Mouse (Mus musculus) liver, postnatal 0 days (tissue): ENCODE measurements at regions not wholly inside any gene's neighbourhood (a gene's known extent, or its start where the extent isn't known, plus 50 kb on each side); places are given as distances from the start of the nearest gene placed in this dataset.

Source experiments
- ATAC-seq: fragments of 200-750 bp; cut with Nextera tagmentation; 2 replicates; pipeline ENCODE4 v1.8.0; 2017; ENCODE audit warnings: mild to moderate bottlenecking, moderate library complexity
- DNase-seq: peaks from one replicate; pipeline ENCODE4 v3.0.0-alpha.2; 2016
- H3K27ac ChIP-seq: fragments of 300-500 bp; sonication (generic); 2 replicates; pipeline ENCODE4 v1.5.1; 2014; ENCODE audit warnings: antibody characterized with exemption, moderate library complexity, mild to moderate bottlenecking, low read depth
- H3K27me3 ChIP-seq: fragments of 300-500 bp; sonication (generic); 2 replicates; pipeline ENCODE4 v1.6.1; 2014; ENCODE audit warnings: low read length, control low read depth, mixed read lengths; ENCODE audit not compliant: insufficient read depth
- H3K36me3 ChIP-seq: fragments of 300-500 bp; sonication (generic); replicated peaks from 2 replicates; pipeline ENCODE4 v1.6.1; 2014; ENCODE audit warnings: mild to moderate bottlenecking, control low read depth, low read length, moderate library complexity, mixed read lengths; ENCODE audit not compliant: insufficient read depth
- H3K4me1 ChIP-seq: fragments of 300-500 bp; sonication (generic); 2 replicates; pipeline ENCODE4 v1.6.1; 2014; ENCODE audit warnings: antibody characterized with exemption, mild to moderate bottlenecking, control low read depth; ENCODE audit not compliant: insufficient read depth
- H3K4me2 ChIP-seq: fragments of 300-500 bp; sonication (generic); 2 replicates; pipeline ENCODE4 v1.6.1; 2014; ENCODE audit warnings: low read depth, mild to moderate bottlenecking, low read length, moderate library complexity, mixed read lengths
- H3K4me3 ChIP-seq: fragments of 300-500 bp; sonication (generic); 2 replicates; pipeline ENCODE4 v1.5.1; 2014; ENCODE audit warnings: low read depth, low read length
- H3K9ac ChIP-seq: fragments of 300-500 bp; sonication (generic); replicated peaks from 2 replicates; pipeline ENCODE4 v1.6.1; 2014; ENCODE audit warnings: mild to moderate bottlenecking, moderate library complexity
- H3K9me3 ChIP-seq: fragments of 300-500 bp; sonication (generic); 2 replicates; pipeline ENCODE4 v1.6.1; 2016; ENCODE audit warnings: mild to moderate bottlenecking, control low read depth, low read length, mixed read lengths
- CTCF ChIP-seq: sonication (generic); IDR thresholded peaks from 2 replicates; pipeline ENCODE4 v1.5.1; 2016; ENCODE audit warnings: antibody characterized with exemption, low read depth
- EP300 ChIP-seq: IDR thresholded peaks from 2 replicates; pipeline ENCODE4 v1.6.1; 2016; ENCODE audit warnings: antibody characterized with exemption, low read depth, mild to moderate bottlenecking
- WGBS: fragments of 180-500 bp; shearing (Covaris S2); extraction: QIAGEN DNeasy Blood & Tissue Kit; methylation state at CpG from one replicate; pipeline ENCODE4 v1.1.7; 2014; ENCODE audit not compliant: insufficient replicate concordance; 5-methylcytosine and 5-hydroxymethylcytosine counted together

- DNase-seq (no peak), ATAC-seq (no peak)
- H3K9me3 ChIP-seq, result no peaks in the 10 kb centered on the region
- H3K4me1 ChIP-seq, result no peaks in the 10 kb centered on the region
- H3K4me3 ChIP-seq, result no peak overlapping the region
- no peaks in the 10 kb centered on the region for H3K36me3 ChIP-seq
- TF ChIP-seq CTCF, result no peak
- H3K9ac ChIP-seq, result no peak overlapping the region
- no peak overlapping the region for H3K4me2 ChIP-seq
- 74% methylated on average over 2 of the region's 2 CpGs for WGBS
- no peaks in the 10 kb centered on the region for H3K27me3 ChIP-seq
- H3K27ac ChIP-seq, result no peak overlapping the region
Measured at GRCm38 (mm10) chr6:51339301-51339700, 93.2 kb upstream of the Nfe2l3 start.

- no peak for ATAC-seq
- no peak overlapping the region for H3K27ac ChIP-seq
- H3K9me3 ChIP-seq, result no peaks in the 10 kb centered on the region
- no peaks in the 10 kb centered on the region for H3K36me3 ChIP-seq
- 77% methylated on average over 9 of the region's 9 CpGs for WGBS
- no peak overlapping the region for H3K4me3 ChIP-seq
- TF ChIP-seq CTCF (no peak), EP300 (no peak)
- H3K4me1 ChIP-seq, result no peaks in the 10 kb centered on the region
- DNase-seq, result no peak
- no peaks in the 10 kb centered on the region for H3K27me3 ChIP-seq
- no peak overlapping the region for H3K9ac ChIP-seq
- H3K4me2 ChIP-seq, result no peak overlapping the region
Measured at GRCm38 (mm10) chr6:51347721-51348120, 84.7 kb upstream of the Nfe2l3 start.

GRCm38 (mm10) chr6:51349771-51350170 lies 82.7 kb upstream of the Nfe2l3 start:
- H3K4me1 ChIP-seq, result no peaks in the 10 kb centered on the region
- ATAC-seq (no peak), DNase-seq (no peak)
- TF ChIP-seq EP300 (no peak), CTCF (no peak)
- no peaks in the 10 kb centered on the region for H3K27me3 ChIP-seq
- 72% methylated on average over 3 of the region's 3 CpGs for WGBS
- no peaks in the 10 kb centered on the region for H3K36me3 ChIP-seq
- no peaks in the 10 kb centered on the region for H3K9me3 ChIP-seq
- no peak overlapping the region for H3K9ac ChIP-seq
- no peak overlapping the region for H3K4me3 ChIP-seq
- H3K27ac ChIP-seq, result no peak overlapping the region
- no peak overlapping the region for H3K4me2 ChIP-seq

- TF ChIP-seq CTCF (no peak), EP300 (no peak)
- Histone ChIP-seq H3K4me1 (no peaks in the 10 kb centered on the region), H3K27me3 (no peaks in the 10 kb centered on the region), H3K4me3 (no peak overlapping the region), H3K9ac (no peak overlapping the region), H3K27ac (no peak overlapping the region), H3K9me3 (no peaks in the 10 kb centered on the region), H3K36me3 (no peaks in the 10 kb centered on the region), H3K4me2 (no peak overlapping the region)
- no peak for DNase-seq
- no peak for ATAC-seq
- WGBS, result 84% methylated on average over 11 of the region's 11 CpGs
Measured at GRCm38 (mm10) chr6:51355041-51355440, 77.4 kb upstream of the Nfe2l3 start.

- H3K4me3 ChIP-seq, result no peak overlapping the region
- no peaks in the 10 kb centered on the region for H3K9me3 ChIP-seq
- no peak overlapping the region for H3K4me2 ChIP-seq
- H3K27me3 ChIP-seq, result no peaks in the 10 kb centered on the region
- H3K9ac ChIP-seq, result no peak overlapping the region
- H3K36me3 ChIP-seq, result no peaks in the 10 kb centered on the region
- DNase-seq (no peak), ATAC-seq (no peak)
- TF ChIP-seq CTCF, result no peak
- TF ChIP-seq EP300, result no peak
- H3K27ac ChIP-seq, result no peak overlapping the region
- 44% methylated on average over 12 of the region's 12 CpGs for WGBS
- no peaks in the 10 kb centered on the region; the same call in 1 of the 2 replicates for H3K4me1 ChIP-seq
Measured at GRCm38 (mm10) chr6:51361611-51362180, 70.8 kb upstream of the Nfe2l3 start.

GRCm38 (mm10) chr6:51362475-51363226 lies 69.8 kb upstream of the Nfe2l3 start:
- Histone ChIP-seq H3K27me3 (no peaks in the 10 kb centered on the region), H3K36me3 (no peaks in the 10 kb centered on the region), H3K9ac (no peak overlapping the region; the same call in 1 of the 2 replicates), H3K4me2 (peak overlapping the region; percentile 68), H3K4me1 (no peaks in the 10 kb centered on the region; the same call in 1 of the 2 replicates), H3K9me3 (no peaks in the 10 kb centered on the region), H3K27ac (no peak overlapping the region), H3K4me3 (peak overlapping the region; percentile 30; the same call in 1 of the 2 replicates)
- DNase-seq (peak; percentile 82), ATAC-seq (peak; percentile 60)
- WGBS, result 4% methylated on average over 15 of the region's 15 CpGs
- TF ChIP-seq CTCF (peak; percentile 79), EP300 (no peak)
